Mouse (Mus musculus): Measurements from ENCODE around the gene Tchh. TPM values are rescaled to one million over a fixed set of nuclear protein-coding genes. Genes with fewer than 3 reads are reported as not detected.
"Not testable (repeated sequence)": the region's sequence is repeated elsewhere in the genome, so short reads cannot be mapped to it uniquely, and the experiment has no call there.

Gene Tchh
- polyA plus RNA-seq, 1 experiment from 2014 or later: 0.11 TPM

GRCm38 (mm10) chr3:93447138-93447841 lies 5.2 kb downstream of the Tchh start:
- Histone ChIP-seq H3K27ac (no peak overlapping the region), H3K4me2 (peak overlapping the region; percentile 70), H3K27me3 (replicated peaks) (peaks cover 72% of the 10 kb centered on the region), H3K4me3 (peak overlapping the region; percentile 40), H3K9ac (no peak overlapping the region), H3K36me3 (no peaks in the 10 kb centered on the region), H3K9me3 (replicated peaks) (no peaks in the 10 kb centered on the region), H3K4me1 (0 out of 2 replicates have a peak, but pooled peaks cover 5% of the 10 kb centered on the region)
- 2% methylated on average over 59 of the region's 59 CpGs for WGBS (ENCODE audit: insufficient replicate concordance)
- no peak for ATAC-seq

GRCm38 (mm10) chr3:93466556-93466955 lies 24.4 kb downstream of the Tchh start:
- Histone ChIP-seq H3K9ac (no peak overlapping the region), H3K27ac (no peak overlapping the region), H3K27me3 (replicated peaks) (no peaks in the 10 kb centered on the region), H3K4me2 (no peak overlapping the region), H3K36me3 (no peaks in the 10 kb centered on the region), H3K4me1 (no peaks in the 10 kb centered on the region), H3K9me3 (replicated peaks) (no peaks in the 10 kb centered on the region), H3K4me3 (no peak overlapping the region)
- no peak for ATAC-seq
- 48% methylated on average over 3 of the region's 3 CpGs for WGBS (ENCODE audit: insufficient replicate concordance)

- Histone ChIP-seq H3K27me3 (replicated peaks) (no peaks in the 10 kb centered on the region), H3K4me2 (no peak overlapping the region), H3K4me3 (no peak overlapping the region), H3K9ac (no peak overlapping the region), H3K27ac (no peak overlapping the region), H3K9me3 (replicated peaks) (no peaks in the 10 kb centered on the region), H3K36me3 (no peaks in the 10 kb centered on the region), H3K4me1 (no peaks in the 10 kb centered on the region)
- no peak for ATAC-seq
- WGBS (ENCODE audit: insufficient replicate concordance): 62% methylated on average over 4 of the region's 4 CpGs
These were observed 25.0 kb downstream of the Tchh start for GRCm38 (mm10) chr3:93467130-93467529.

DNA sequence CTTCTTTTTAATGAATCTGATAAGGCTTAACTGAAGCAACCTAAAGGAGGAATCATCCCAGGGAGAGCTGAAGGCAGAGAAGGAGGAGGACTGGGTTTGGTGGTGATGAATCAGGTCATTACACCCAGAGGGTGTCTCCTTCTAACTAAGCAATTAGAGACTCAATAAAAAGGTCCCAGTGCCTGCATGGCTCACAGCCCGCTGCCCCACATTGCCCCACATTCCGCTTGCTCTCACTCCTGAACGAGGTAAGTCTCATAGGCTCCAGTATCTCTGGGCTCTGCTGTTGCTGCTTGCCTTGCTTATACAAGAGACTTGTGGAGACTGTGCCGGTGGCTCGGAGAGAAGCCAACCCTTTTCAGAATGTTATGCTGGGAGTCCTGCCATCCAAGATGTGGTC lies 26.4 kb downstream of the Tchh start, which contains the start of gene Tchhl1:
TSS of gene Tchhl1 (plus strand) at position 194 of the 400 bp plus-strand sequence.
- Histone ChIP-seq H3K9me3 (replicated peaks) (no peaks in the 10 kb centered on the region), H3K4me1 (no peaks in the 10 kb centered on the region), H3K27me3 (replicated peaks) (no peaks in the 10 kb centered on the region), H3K4me2 (no peak within 1 kb of the TSS), H3K9ac (no peak within 1 kb of the TSS), H3K27ac (no peak within 1 kb of the TSS), H3K4me3 (no peak within 1 kb of the TSS), H3K36me3 (no peaks in the 10 kb centered on the region)
- WGBS (ENCODE audit: insufficient replicate concordance): 55% methylated on average over 5 of the region's 5 CpGs
- no peak for ATAC-seq

DNA sequence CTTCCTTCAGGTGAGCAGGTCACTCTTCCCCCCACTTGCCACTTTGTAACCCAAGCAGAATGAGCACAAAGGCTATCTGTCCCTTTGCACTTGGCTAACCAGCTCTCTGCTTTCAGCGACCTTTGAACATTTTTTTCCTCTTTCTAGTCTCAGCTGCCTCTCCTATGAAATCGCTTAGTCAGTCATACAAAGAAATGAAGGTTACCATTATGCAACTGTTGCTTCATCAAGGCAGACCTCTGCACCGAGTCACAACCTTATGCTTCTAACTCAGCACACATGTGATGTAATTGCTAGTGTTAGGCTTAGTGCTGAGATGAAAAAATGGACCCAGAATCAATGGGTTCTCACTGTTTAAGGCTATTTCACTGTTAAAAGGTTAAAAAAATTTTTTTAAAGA lies 27.5 kb downstream of the Tchh start:
- Histone ChIP-seq H3K4me2 (no peak overlapping the region), H3K27ac (no peak overlapping the region), H3K9ac (no peak overlapping the region), H3K27me3 (replicated peaks) (no peaks in the 10 kb centered on the region), H3K4me3 (no peak overlapping the region), H3K36me3 (no peaks in the 10 kb centered on the region), H3K4me1 (no peaks in the 10 kb centered on the region), H3K9me3 (replicated peaks) (no peaks in the 10 kb centered on the region)
- ATAC-seq: no peak
- 65% methylated on average over 3 of the region's 3 CpGs for WGBS (ENCODE audit: insufficient replicate concordance)

DNA sequence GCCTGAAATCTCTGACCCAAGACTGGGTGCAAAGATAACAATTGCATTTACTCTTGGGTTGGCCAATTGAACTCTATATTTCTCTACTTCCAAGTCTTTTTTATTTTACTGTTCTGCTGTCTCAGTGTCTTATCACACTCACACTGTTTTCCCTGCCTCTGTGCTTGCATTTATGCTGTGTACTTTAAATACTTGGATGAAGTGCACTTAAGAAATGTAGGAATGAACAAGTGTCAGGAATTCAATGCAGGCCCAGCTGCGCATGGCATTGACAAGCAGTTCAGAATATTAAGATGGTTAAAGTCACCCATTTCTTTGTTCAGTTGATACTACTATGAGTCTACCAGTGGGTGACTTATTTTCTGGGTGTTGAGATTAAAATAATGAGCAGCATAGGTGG lies 37.9 kb downstream of the Tchh start:
- H3K4me2 ChIP-seq: no peak overlapping the region
- no peaks in the 10 kb centered on the region for H3K36me3 ChIP-seq
- no peaks in the 10 kb centered on the region for H3K4me1 ChIP-seq
- no peaks in the 10 kb centered on the region for H3K9me3 ChIP-seq (replicated peaks)
- H3K9ac ChIP-seq: no peak overlapping the region
- H3K4me3 ChIP-seq: no peak overlapping the region
- no peak for ATAC-seq
- no peaks in the 10 kb centered on the region for H3K27me3 ChIP-seq (replicated peaks)
- WGBS (ENCODE audit: insufficient replicate concordance): 74% methylated on average over 1 of the region's 1 CpGs
- no peak overlapping the region for H3K27ac ChIP-seq

GRCm38 (mm10) chr3:93481982-93482616 lies 40.0 kb downstream of the Tchh start:
- H3K4me1 ChIP-seq: no peaks in the 10 kb centered on the region
- no peak overlapping the region for H3K9ac ChIP-seq
- no peaks in the 10 kb centered on the region for H3K27me3 ChIP-seq (replicated peaks)
- H3K4me3 ChIP-seq: no peak overlapping the region
- no peak for ATAC-seq
- H3K9me3 ChIP-seq (replicated peaks): no peaks in the 10 kb centered on the region
- no peak overlapping the region for H3K4me2 ChIP-seq
- H3K27ac ChIP-seq: no peak overlapping the region
- WGBS (ENCODE audit: insufficient replicate concordance): 73% methylated on average over 2 of the region's 2 CpGs
- H3K36me3 ChIP-seq: no peaks in the 10 kb centered on the region

DNA sequence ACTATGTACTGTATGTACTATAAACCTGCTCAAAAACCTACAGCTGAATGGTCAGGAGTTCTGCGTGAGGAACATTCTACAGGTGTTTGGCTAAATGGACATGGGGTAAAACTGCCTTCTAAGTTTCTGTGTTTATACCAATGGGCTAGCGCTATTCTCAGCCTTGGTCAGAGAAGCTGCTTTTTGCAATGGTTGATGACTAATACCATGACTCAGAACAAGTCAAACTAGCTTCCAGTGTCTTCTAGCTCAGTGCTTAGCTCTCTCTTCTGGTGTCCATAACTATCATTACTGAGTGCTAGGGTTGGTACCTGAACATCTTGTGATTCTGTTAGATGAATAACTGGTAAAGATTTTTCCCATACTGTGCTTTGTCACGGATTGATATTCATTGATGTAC lies 43.5 kb downstream of the Tchh start:
- Histone ChIP-seq H3K36me3 (no peaks in the 10 kb centered on the region), H3K27me3 (replicated peaks) (no peaks in the 10 kb centered on the region)
- WGBS (ENCODE audit: insufficient replicate concordance): 72% methylated on average over 3 of the region's 3 CpGs

DNA sequence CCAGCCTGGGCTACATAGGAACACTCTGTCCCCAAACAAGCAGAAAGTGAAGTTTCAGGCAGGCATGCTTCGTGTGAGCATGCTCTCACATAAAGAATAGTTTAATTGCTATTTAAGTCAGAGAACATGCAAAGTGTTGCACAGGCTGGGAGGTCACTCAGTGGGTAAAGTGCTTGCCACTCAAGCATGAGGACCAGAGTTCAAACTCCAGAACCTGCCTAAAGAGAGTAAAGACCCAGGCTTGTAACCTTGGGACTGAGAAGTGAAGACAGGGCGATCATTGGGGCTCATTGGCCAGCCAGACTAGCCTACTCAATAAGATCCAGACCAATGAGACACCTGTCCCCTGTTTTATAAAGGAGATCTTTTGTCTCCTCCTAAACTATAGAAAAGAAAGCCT lies 46.4 kb downstream of the Tchh start:
- Histone ChIP-seq H3K9ac (no peak overlapping the region), H3K4me1 (no peaks in the 10 kb centered on the region), H3K9me3 (replicated peaks) (no peaks in the 10 kb centered on the region), H3K4me3 (no peak overlapping the region), H3K27ac (no peak overlapping the region), H3K36me3 (no peaks in the 10 kb centered on the region), H3K4me2 (no peak overlapping the region), H3K27me3 (replicated peaks) (no peaks in the 10 kb centered on the region)
- ATAC-seq: no peak
- 76% methylated on average over 2 of the region's 2 CpGs for WGBS (ENCODE audit: insufficient replicate concordance)

More for the DNA sequence above, 43.5 kb downstream of the Tchh start:
- no peak for ATAC-seq
- Histone ChIP-seq H3K4me1 (no peaks in the 10 kb centered on the region), H3K4me3 (no peak overlapping the region), H3K9ac (no peak overlapping the region), H3K27ac (no peak overlapping the region), H3K4me2 (no peak overlapping the region), H3K9me3 (replicated peaks) (no peaks in the 10 kb centered on the region)

DNA sequence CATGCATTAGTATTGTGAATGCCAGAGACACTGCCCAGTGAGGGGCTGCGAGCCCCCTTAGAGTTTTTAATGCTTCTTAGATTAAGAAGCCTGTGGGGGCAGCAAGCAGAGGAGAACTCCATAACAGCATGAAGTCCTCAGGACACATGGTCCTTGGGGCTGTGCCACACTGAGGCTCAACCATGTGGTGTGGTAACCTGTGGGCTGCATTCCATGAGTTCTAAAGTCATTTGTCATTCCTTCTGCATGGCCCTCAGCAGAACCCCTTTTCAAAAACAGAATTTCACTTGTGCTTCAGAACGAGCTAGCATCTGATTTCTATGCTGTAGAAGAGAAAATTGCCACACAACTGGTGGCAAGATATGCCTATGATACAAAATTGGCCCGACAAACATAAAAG lies 50.0 kb downstream of the Tchh start:
- no peaks in the 10 kb centered on the region for H3K9me3 ChIP-seq (replicated peaks)
- WGBS (ENCODE audit: insufficient replicate concordance): 59% methylated on average over 3 of the region's 3 CpGs
- H3K9ac ChIP-seq: no peak overlapping the region
- no peak overlapping the region for H3K4me3 ChIP-seq
- no peak overlapping the region for H3K27ac ChIP-seq
- ATAC-seq: no peak
- no peaks in the 10 kb centered on the region for H3K36me3 ChIP-seq
- no peaks in the 10 kb centered on the region for H3K4me1 ChIP-seq
- H3K4me2 ChIP-seq: no peak overlapping the region
- H3K27me3 ChIP-seq (replicated peaks): no peaks in the 10 kb centered on the region

- no peak overlapping the region for H3K4me3 ChIP-seq
- no peak overlapping the region for H3K27ac ChIP-seq
- no peak overlapping the region for H3K4me2 ChIP-seq
- H3K36me3 ChIP-seq: no peaks in the 10 kb centered on the region
- H3K9ac ChIP-seq: no peak overlapping the region
- H3K4me1 ChIP-seq: no peaks in the 10 kb centered on the region
- 3% methylated on average over 4 of the region's 4 CpGs for WGBS (ENCODE audit: insufficient replicate concordance)
- H3K9me3 ChIP-seq (replicated peaks): no peaks in the 10 kb centered on the region
- ATAC-seq: peak; percentile 46
- no peaks in the 10 kb centered on the region for H3K27me3 ChIP-seq (replicated peaks)
These were observed 51.9 kb downstream of the Tchh start for GRCm38 (mm10) chr3:93493992-93494391.

DNA sequence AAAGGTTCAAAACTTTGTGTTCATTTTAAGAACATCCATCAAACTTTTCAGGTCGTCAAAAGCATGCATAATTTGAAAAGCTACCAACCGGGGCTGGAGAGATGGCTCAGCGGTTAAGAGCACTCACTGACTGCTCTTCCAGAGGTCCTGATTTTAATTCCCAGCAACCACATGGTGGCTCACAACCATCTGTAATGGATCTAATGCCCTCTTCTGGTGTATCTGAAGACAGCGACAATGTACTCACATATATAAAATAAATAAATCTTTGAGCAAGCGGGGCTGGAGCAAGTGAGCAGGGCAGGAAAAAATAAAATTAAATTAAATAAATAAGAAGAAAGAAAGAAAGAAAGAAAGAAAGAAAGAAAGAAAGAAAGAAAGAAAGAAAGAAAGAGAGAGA lies 52.6 kb downstream of the Tchh start:
- not testable (repeated sequence) for H3K4me2 ChIP-seq

More for the DNA sequence above, 52.6 kb downstream of the Tchh start:
- H3K4me1 ChIP-seq; ATAC-seq; H3K27me3 ChIP-seq (replicated peaks); H3K9ac ChIP-seq; H3K27ac ChIP-seq; H3K9me3 ChIP-seq (replicated peaks); H3K36me3 ChIP-seq; H3K4me3 ChIP-seq: not testable (repeated sequence)
- WGBS (ENCODE audit: insufficient replicate concordance): 23% methylated on average over 5 of the region's 5 CpGs
